Mouse (Mus musculus) gastrocnemius, postnatal 10 days (tissue): Measurements from ENCODE around the gene Hsd17b12. TPM values are rescaled to one million over a fixed set of nuclear protein-coding genes. Genes with fewer than 3 reads are reported as not detected.

Experiments
- DNase-seq: peaks from one replicate; pipeline ENCODE4 v3.0.0; 2021; ENCODE audit warnings: mixed read lengths
- microRNA-seq, 2 experiments: library from miRNA; unstranded; fragments of <30 nt; microRNA quantifications; one replicate each; pipeline ENCODE4 v1.2.0; 2021
- total RNA-seq, 2 experiments: library from RNA; stranded (reverse); gene quantifications; 2 replicates each; pipeline ENCODE4 v1.2.3; 2021

The Hsd17b12 gene
- total RNA-seq, 2 experiments from 2014 or later, result 17.8 to 18.2 TPM

GRCm38 (mm10) chr2:94010335-94011291 is 147.2 kb downstream of the Hsd17b12 start, which contains the start of gene Alkbh3:
Alkbh3 (minus strand) TSS chr2:94010807.
- peak; percentile 90 for DNase-seq

GRCm38 (mm10) chr2:94002331-94002730 is 155.4 kb downstream of the Hsd17b12 start:
- peak; percentile 91 for DNase-seq

- no peak for DNase-seq
Measured at GRCm38 (mm10) chr2:94001918-94002317, 155.8 kb downstream of the Hsd17b12 start.

- DNase-seq, result no peak
Measured at GRCm38 (mm10) chr2:94001411-94001810, 156.4 kb downstream of the Hsd17b12 start.

GRCm38 (mm10) chr2:93996254-93996653 is 161.5 kb downstream of the Hsd17b12 start, which contains the start of gene Gm27027:
Gm27027 (minus strand) TSS chr2:93996354.
- DNase-seq, result no peak

- no peak for DNase-seq
Measured at GRCm38 (mm10) chr2:93992810-93993209, 165.0 kb downstream of the Hsd17b12 start.

GRCm38 (mm10) chr2:93992259-93992658 is 165.5 kb downstream of the Hsd17b12 start:
- no peak for DNase-seq

- DNase-seq, result no peak
Measured at GRCm38 (mm10) chr2:93991336-93991735, 166.4 kb downstream of the Hsd17b12 start.

- DNase-seq, result no peak
Measured at GRCm38 (mm10) chr2:93988440-93988839, 169.3 kb downstream of the Hsd17b12 start.

Small RNA genes lying within 50 kb of the gene (microRNA-seq; reads per million reads assigned to microRNA genes)
- gene Gm23630, result 0 reads per million in 2 experiments

Other genes starting within 250 kb of the Hsd17b12 start
- gene Gm13889, start 200.8 kb downstream of the Hsd17b12 start, total RNA-seq, result 10 to 100 TPM; 14.4 to 19.7 TPM
- under 1 TPM in 1 of 2 experiments, not detected in 1; 0.54 TPM for gene Gm27027, start 161.6 kb downstream of the Hsd17b12 start, total RNA-seq
- 10 to 100 TPM; 61.1 to 65.6 TPM for gene Alkbh3, start 147.2 kb downstream of the Hsd17b12 start, total RNA-seq
- gene Ttc17, start 248.7 kb upstream of the Hsd17b12 start, total RNA-seq, result 10 to 100 TPM; 16.9 to 20.9 TPM